Mouse (Mus musculus) skeletal muscle tissue, postnatal 0 days (tissue): ENCODE measurements around the gene Rnf2. TPM values are rescaled to one million over a fixed set of nuclear protein-coding genes. Genes with fewer than 3 reads are reported as not detected.

Experiments used
- microRNA-seq, 2 experiments: library from miRNA; unstranded; fragments of <30 nt; microRNA quantifications; one replicate each; pipeline ENCODE4; 2016
- polyA plus RNA-seq: library from polyadenylated mRNA; unstranded; fragments of >200 nt; fragmentation: Nextera tagmentation; extraction: Ambion mirVana; gene quantifications from 2 replicates; pipeline ENCODE4 v1.2.1, GENCODE M21; 2015

Gene Rnf2
- polyA plus RNA-seq: 33.7 and 34.6 TPM in 2 replicates

DNA sequence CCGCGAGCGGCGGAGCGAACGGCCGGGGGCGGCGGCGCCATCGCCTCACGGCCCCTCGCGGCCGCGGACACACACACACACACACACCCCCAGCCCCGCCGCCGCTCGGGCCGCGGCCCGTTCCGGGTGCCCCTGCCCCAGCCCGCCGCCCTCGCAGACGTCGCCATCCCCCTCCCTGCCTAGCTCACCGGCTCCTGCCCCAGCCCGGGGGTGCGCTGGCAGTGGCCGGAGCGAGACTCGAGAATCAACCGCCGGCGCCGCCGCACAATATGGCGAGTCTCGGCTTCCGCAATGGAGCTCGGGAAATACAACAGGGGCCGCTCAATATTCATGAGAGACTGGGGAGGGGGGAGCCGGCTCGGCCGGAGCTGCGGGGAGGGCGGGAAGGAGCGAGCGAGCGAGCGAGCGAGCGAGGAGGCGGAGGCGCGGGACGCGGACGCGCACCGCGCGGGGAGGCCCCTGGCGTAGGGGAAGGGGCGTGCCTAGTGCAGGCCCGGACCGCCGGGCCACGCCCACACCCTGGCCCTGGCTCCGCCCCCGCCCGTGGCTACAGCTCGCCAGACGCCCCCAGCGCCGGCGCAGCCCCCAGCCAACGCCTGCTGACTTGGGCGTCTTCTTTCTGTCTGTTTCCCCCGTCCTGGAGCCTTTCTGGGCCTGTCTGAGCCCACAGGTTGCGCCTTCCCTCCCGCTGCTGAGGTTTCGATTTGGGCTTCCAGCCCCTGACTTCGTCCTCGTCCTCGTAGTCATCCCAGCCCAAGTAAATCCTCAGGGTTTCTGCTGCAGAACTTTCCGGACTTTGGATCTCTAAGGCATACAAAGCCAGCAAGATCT, at the start of gene Rnf2:
Rnf2 (minus strand) TSS at position 425 of the 831 bp plus-strand sequence.

DNA sequence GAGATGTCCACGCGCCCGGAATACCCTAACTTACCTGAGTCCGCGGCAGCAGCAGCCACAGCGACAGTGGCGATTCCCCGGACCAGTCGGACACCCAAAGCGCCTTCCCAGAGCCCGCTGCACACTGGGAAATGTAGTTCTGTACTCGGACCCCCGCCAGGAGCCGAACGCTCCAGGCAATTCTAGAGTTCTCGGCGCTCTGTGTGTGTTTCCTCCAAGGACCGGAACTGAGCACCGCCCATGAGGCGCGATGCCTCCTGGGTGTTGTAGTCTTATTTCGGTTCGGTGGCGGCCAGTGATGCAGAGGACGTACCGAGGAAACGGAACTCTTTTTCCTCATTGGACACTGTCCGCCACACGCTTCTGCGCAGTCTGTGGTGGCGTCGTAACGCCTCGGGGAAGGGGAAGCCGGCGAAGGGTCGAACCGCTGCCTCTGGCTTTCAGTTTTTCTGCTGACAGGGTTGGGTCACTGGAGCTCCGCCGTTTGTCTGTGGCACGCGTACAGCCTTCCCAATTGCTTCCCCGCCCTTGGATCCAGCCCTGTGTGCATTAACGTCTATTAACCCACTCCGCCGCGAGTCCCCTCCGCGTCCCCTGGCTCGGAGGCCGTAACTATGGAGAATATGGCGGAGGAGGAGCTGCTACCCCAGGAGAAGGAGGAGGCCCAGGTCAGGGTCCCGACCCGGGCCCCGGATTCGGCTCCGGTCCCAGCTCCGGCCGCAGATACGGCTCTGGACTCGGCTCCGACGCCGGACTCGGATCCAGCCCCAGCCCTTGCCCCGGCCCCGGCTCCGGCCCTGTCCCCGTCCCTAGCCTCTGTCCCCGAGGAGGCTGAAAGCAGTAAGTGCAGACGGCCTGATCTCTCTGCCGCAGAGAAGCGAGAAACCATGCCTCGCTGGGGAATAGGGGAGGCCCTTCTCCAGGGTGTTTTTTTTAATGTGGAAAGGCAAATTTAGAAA, 72.2 kb downstream of the Rnf2 start, which contains the start of the genes Swt1 and Trmt1l:
Swt1 (minus strand) TSS at position 193 of the 959 bp plus-strand sequence.
Trmt1l (plus strand) TSS at position 280 of the 959 bp plus-strand sequence.

Small RNA genes within 50 kb of the gene (microRNA-seq; reads per million reads assigned to microRNA genes)
- 0.42 to 0.61 reads per million in 2 experiments for gene Mir7682

Other genes with a start within 250 kb of the Rnf2 start
- gene Ivns1abp, start 156.5 kb downstream of the Rnf2 start, polyA plus RNA-seq: 69.7 and 87.8 TPM in 2 replicates
- 14.6 and 15.6 TPM in 2 replicates for gene Swt1, start 72.5 kb downstream of the Rnf2 start, polyA plus RNA-seq
- gene Trmt1l, start 72.4 kb downstream of the Rnf2 start, polyA plus RNA-seq: 16.3 and 17.9 TPM in 2 replicates
- 13.7 and 18.0 TPM in 2 replicates for gene Fam129a, start 70.2 kb upstream of the Rnf2 start, polyA plus RNA-seq